Mouse (Mus musculus) liver, adult 2 months (tissue): Measurements from ENCODE around the gene Slco1a4. TPM values are rescaled to one million over a fixed set of nuclear protein-coding genes. Genes with fewer than 3 reads are reported as not detected.
"Not testable (repeated sequence)": the region's sequence is repeated elsewhere in the genome, so short reads cannot be mapped to it uniquely, and the experiment has no call there.

Source experiments
- DNase-seq: peaks from one replicate; pipeline ENCODE4 v3.0.0-alpha.2; 2011; ENCODE audit warnings: low read depth, low spot score; ENCODE audit errors: extremely low read depth
- H3K27ac ChIP-seq: fragments of 200-500 bp; replicated peaks from 2 replicates; pipeline ENCODE4 v1.5.1; 2012; ENCODE audit warnings: low read depth, mild to moderate bottlenecking, control low read depth, inconsistent platforms, low read length; ENCODE audit not compliant: insufficient read depth
- H3K27me3 ChIP-seq: fragments of 200-500 bp; 2 replicates; pipeline ENCODE4 v1.6.1; 2012; ENCODE audit warnings: mild to moderate bottlenecking, moderate library complexity, low read length, inconsistent platforms; ENCODE audit not compliant: control insufficient read depth, insufficient read depth
- H3K36me3 ChIP-seq: fragments of 200-500 bp; 2 replicates; pipeline ENCODE4 v1.6.1; 2012; ENCODE audit warnings: low read length, inconsistent platforms; ENCODE audit not compliant: control insufficient read depth, insufficient read depth
- H3K4me1 ChIP-seq: fragments of 200-500 bp; 2 replicates; pipeline ENCODE4 v1.6.1; 2011; ENCODE audit warnings: low read length; ENCODE audit not compliant: control insufficient read depth, insufficient read depth
- H3K4me3 ChIP-seq: fragments of 200-500 bp; 2 replicates; pipeline ENCODE4 v1.5.1; 2011; ENCODE audit warnings: low read depth, mild to moderate bottlenecking, control low read depth, low read length, moderate library complexity; ENCODE audit not compliant: insufficient read depth
- H3K79me2 ChIP-seq: fragments of 200-500 bp; 2 replicates; pipeline ENCODE4 v1.6.1; 2012; ENCODE audit warnings: inconsistent platforms, mild to moderate bottlenecking, low read length, moderate library complexity; ENCODE audit not compliant: control insufficient read depth, insufficient read depth
- H3K9ac ChIP-seq: fragments of 200-500 bp; 2 replicates; pipeline ENCODE4 v1.6.1; 2012; ENCODE audit warnings: low read depth, mild to moderate bottlenecking, control low read depth, inconsistent platforms, low read length
- CTCF ChIP-seq: fragments of 200-500 bp; IDR thresholded peaks from 2 replicates; pipeline ENCODE4 v1.5.1; 2011; ENCODE audit warnings: low read depth, low read length, control low read depth
- POLR2A ChIP-seq: fragments of 200-500 bp; IDR thresholded peaks from 2 replicates; pipeline ENCODE4 v1.6.1; 2011; ENCODE audit warnings: low read length, control low read depth; ENCODE audit not compliant: insufficient read depth; ENCODE audit errors: extremely low read depth
- WGBS: fragments of 180-500 bp; shearing (Covaris S2); methylation state at CpG from one replicate; pipeline ENCODE4 v1.1.7; 2018; 5-methylcytosine and 5-hydroxymethylcytosine counted together
- polyA plus RNA-seq: library from polyadenylated mRNA; depleted of rRNA; stranded (reverse); fragments of >200 nt; gene quantifications from 2 replicates; pipeline ENCODE4 v1.2.3, GENCODE M21; 2012; rRNA removed
- total RNA-seq: library from RNA; depleted of rRNA; stranded (reverse); fragments of >200 nt; gene quantifications from 2 replicates; pipeline ENCODE4 v1.2.3, GENCODE M21; 2014; rRNA removed

Slco1a4 gene
- total RNA-seq, result 282 and 399 TPM in 2 replicates
- 11.1 and 23.0 TPM in 2 replicates for polyA plus RNA-seq

- Histone ChIP-seq H3K27me3 (no peaks in the 10 kb centered on the region; the same call in 1 of the 2 replicates), H3K36me3 (no peaks in the 10 kb centered on the region), H3K79me2 (0 out of 2 replicates have a peak, but pooled peaks cover 2% of the 10 kb centered on the region), H3K4me3 (peak within 1 kb of the TSS; percentile 57), H3K9ac (peak within 1 kb of the TSS; percentile 69), H3K27ac (peak within 1 kb of the TSS; percentile 90), H3K4me1 (peaks cover 23% of the 10 kb centered on the region)
- TF ChIP-seq CTCF (no peak), POLR2A (no peak)
- WGBS, result 25% methylated on average over 2 of the region's 2 CpGs
- peak; percentile 86 for DNase-seq
These were observed at the start of gene Slco1a4 for GRCm38 (mm10) chr6:141856085-141856484. Gene Slco1a4, minus strand, starts transcription at chr6:141856199.

- DNase-seq, result no peak
- Histone ChIP-seq H3K9ac (no peak overlapping the region), H3K79me2 (no peaks in the 10 kb centered on the region), H3K27me3 (no peaks in the 10 kb centered on the region), H3K27ac (no peak overlapping the region), H3K4me3 (no peak overlapping the region), H3K4me1 (no peaks in the 10 kb centered on the region), H3K36me3 (peaks cover 1% of the 10 kb centered on the region; the same call in 1 of the 2 replicates)
- TF ChIP-seq POLR2A (no peak), CTCF (no peak)
- 65% methylated on average over 2 of the region's 2 CpGs for WGBS
These were observed 42.2 kb upstream of the Slco1a4 start for GRCm38 (mm10) chr6:141898197-141898596.

GRCm38 (mm10) chr6:141889723-141890122, 33.7 kb upstream of the Slco1a4 start:
- no peaks in the 10 kb centered on the region for H3K27me3 ChIP-seq
- 84% methylated on average over 2 of the region's 2 CpGs for WGBS
- H3K9ac ChIP-seq, result no peak overlapping the region
- no peak for TF ChIP-seq POLR2A
- TF ChIP-seq CTCF, result no peak
- no peak overlapping the region for H3K4me3 ChIP-seq
- H3K27ac ChIP-seq, result no peak overlapping the region
- H3K36me3 ChIP-seq, result no peaks in the 10 kb centered on the region
- no peaks in the 10 kb centered on the region for H3K4me1 ChIP-seq
- DNase-seq, result no peak
- no peaks in the 10 kb centered on the region for H3K79me2 ChIP-seq

GRCm38 (mm10) chr6:141888248-141888647, 32.2 kb upstream of the Slco1a4 start:
- WGBS, result 83% methylated on average over 2 of the region's 2 CpGs
- Histone ChIP-seq H3K36me3 (no peaks in the 10 kb centered on the region), H3K27me3 (no peaks in the 10 kb centered on the region), H3K27ac (no peak overlapping the region), H3K79me2 (no peaks in the 10 kb centered on the region), H3K4me1 (no peaks in the 10 kb centered on the region), H3K9ac (no peak overlapping the region), H3K4me3 (no peak overlapping the region)
- no peak for TF ChIP-seq POLR2A
- peak; percentile 20; the same call in 1 of the 2 replicates for TF ChIP-seq CTCF
- peak; percentile 47 for DNase-seq

GRCm38 (mm10) chr6:141882581-141882980, 26.6 kb upstream of the Slco1a4 start:
- TF ChIP-seq CTCF, result 0 out of 2 replicates have a peak, but pooled peaks have one; percentile 17
- TF ChIP-seq POLR2A, result no peak
- no peak overlapping the region for H3K27ac ChIP-seq
- H3K4me1 ChIP-seq, result no peaks in the 10 kb centered on the region
- H3K4me3 ChIP-seq, result no peak overlapping the region
- H3K9ac ChIP-seq, result no peak overlapping the region
- H3K79me2 ChIP-seq, result no peaks in the 10 kb centered on the region
- DNase-seq, result peak; percentile 64
- no peaks in the 10 kb centered on the region for H3K27me3 ChIP-seq
- 65% methylated on average over 1 of the region's 1 CpGs for WGBS
- H3K36me3 ChIP-seq, result no peaks in the 10 kb centered on the region

GRCm38 (mm10) chr6:141875742-141876141, 19.7 kb upstream of the Slco1a4 start:
- H3K36me3 ChIP-seq, H3K79me2 ChIP-seq, H3K4me1 ChIP-seq, H3K27me3 ChIP-seq: not testable (repeated sequence)
- DNase-seq, result peak; percentile 83
- Histone ChIP-seq H3K4me3 (peak overlapping the region; percentile 61), H3K9ac (peak overlapping the region; percentile 84), H3K27ac (peak overlapping the region; percentile 97)
- 38% methylated on average over 4 of the region's 4 CpGs for WGBS
